Mouse (Mus musculus): ENCODE measurements around the gene Fbxw10. TPM values are rescaled to one million over a fixed set of nuclear protein-coding genes. Genes with fewer than 3 reads are reported as not detected.

Gene Fbxw10
- polyA plus RNA-seq, 1 experiment from 2014 or later: 0.22 TPM

- no peaks in the 10 kb centered on the region for H3K36me3 ChIP-seq
- no peak overlapping the region for H3K4me2 ChIP-seq (replicated peaks)
- 59% methylated on average over 2 of the region's 2 CpGs for WGBS
- H3K27ac ChIP-seq: no peak overlapping the region
- no peaks in the 10 kb centered on the region for H3K9me3 ChIP-seq
- H3K4me1 ChIP-seq (replicated peaks): peaks cover 4% of the 10 kb centered on the region; the same call in 1 of the 2 replicates
- no peak overlapping the region for H3K9ac ChIP-seq (replicated peaks)
- no peaks in the 10 kb centered on the region for H3K27me3 ChIP-seq
- no peak for ATAC-seq
- no peak overlapping the region for H3K4me3 ChIP-seq (replicated peaks)
Measured at GRCm38 (mm10) chr11:62848301-62848700, 1.4 kb downstream of the Fbxw10 start.

GRCm38 (mm10) chr11:62851199-62851598 is 4.3 kb downstream of the Fbxw10 start:
- Histone ChIP-seq H3K27ac (no peak overlapping the region), H3K27me3 (no peaks in the 10 kb centered on the region), H3K9me3 (no peaks in the 10 kb centered on the region), H3K4me1 (replicated peaks) (peaks cover 4% of the 10 kb centered on the region; the same call in 1 of the 2 replicates), H3K4me3 (replicated peaks) (no peak overlapping the region), H3K9ac (replicated peaks) (no peak overlapping the region), H3K36me3 (no peaks in the 10 kb centered on the region), H3K4me2 (replicated peaks) (no peak overlapping the region)
- 58% methylated on average over 1 of the region's 1 CpGs for WGBS
- no peak for ATAC-seq

- H3K27ac ChIP-seq: no peak overlapping the region
- no peak overlapping the region for H3K9ac ChIP-seq (replicated peaks)
- H3K27me3 ChIP-seq: no peaks in the 10 kb centered on the region
- H3K4me3 ChIP-seq (replicated peaks): no peak overlapping the region
- ATAC-seq: no peak
- no peaks in the 10 kb centered on the region for H3K36me3 ChIP-seq
- 92% methylated on average over 6 of the region's 6 CpGs for WGBS
- H3K4me1 ChIP-seq (replicated peaks): no peaks in the 10 kb centered on the region
- no peak overlapping the region for H3K4me2 ChIP-seq (replicated peaks)
- H3K9me3 ChIP-seq: no peaks in the 10 kb centered on the region
Measured at GRCm38 (mm10) chr11:62853334-62853733, 6.5 kb downstream of the Fbxw10 start.

DNA sequence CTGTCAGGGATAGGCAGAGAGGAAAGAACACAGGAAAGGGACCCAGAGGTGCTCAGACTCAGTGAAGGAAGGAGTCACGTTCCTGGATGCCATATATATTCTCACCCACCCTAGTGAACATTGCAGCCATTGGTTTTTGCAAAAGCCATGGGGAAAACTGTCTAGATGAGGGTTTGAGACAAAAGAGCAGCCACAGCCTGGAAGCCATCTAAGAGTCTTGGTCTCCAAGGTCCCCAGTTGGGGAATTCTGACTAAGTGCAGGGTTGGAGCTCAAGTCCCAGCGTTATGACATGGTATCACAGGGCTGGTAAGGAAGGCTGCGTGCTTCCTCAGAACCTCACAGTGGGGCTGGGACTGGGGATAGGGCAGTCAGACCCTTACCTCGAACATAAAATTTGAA is 18.7 kb downstream of the Fbxw10 start:
- WGBS: 80% methylated on average over 4 of the region's 4 CpGs
- Histone ChIP-seq H3K9ac (replicated peaks) (no peak overlapping the region), H3K4me3 (replicated peaks) (no peak overlapping the region), H3K36me3 (no peaks in the 10 kb centered on the region), H3K9me3 (no peaks in the 10 kb centered on the region), H3K4me2 (replicated peaks) (no peak overlapping the region), H3K4me1 (replicated peaks) (no peaks in the 10 kb centered on the region), H3K27ac (no peak overlapping the region), H3K27me3 (no peaks in the 10 kb centered on the region)
- no peak for ATAC-seq

DNA sequence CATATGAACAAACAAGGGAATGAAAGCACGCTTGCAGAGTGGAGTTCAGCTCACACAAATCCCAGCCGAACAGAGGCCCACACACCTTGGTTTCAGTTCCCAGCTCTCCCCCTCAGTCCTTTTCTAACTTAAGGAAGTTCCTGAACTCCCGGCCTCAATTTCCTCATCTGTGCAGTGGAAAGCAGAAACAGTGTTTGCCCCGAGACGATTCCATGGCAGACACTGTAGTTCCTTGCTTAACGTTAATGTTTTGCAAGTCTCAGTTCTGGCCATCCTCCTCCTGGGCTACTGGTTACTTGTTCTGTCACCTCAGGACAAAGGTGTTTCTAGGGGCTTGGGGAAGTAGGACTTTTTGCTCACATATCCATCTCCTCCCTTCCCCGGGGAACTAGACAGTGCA is 19.8 kb downstream of the Fbxw10 start:
- no peak for ATAC-seq
- no peaks in the 10 kb centered on the region for H3K27me3 ChIP-seq
- no peak overlapping the region for H3K4me3 ChIP-seq (replicated peaks)
- no peaks in the 10 kb centered on the region for H3K4me1 ChIP-seq (replicated peaks)
- 85% methylated on average over 7 of the region's 7 CpGs for WGBS
- H3K9me3 ChIP-seq: no peaks in the 10 kb centered on the region
- H3K9ac ChIP-seq (replicated peaks): no peak overlapping the region
- H3K36me3 ChIP-seq: no peaks in the 10 kb centered on the region
- H3K4me2 ChIP-seq (replicated peaks): no peak overlapping the region
- no peak overlapping the region for H3K27ac ChIP-seq

DNA sequence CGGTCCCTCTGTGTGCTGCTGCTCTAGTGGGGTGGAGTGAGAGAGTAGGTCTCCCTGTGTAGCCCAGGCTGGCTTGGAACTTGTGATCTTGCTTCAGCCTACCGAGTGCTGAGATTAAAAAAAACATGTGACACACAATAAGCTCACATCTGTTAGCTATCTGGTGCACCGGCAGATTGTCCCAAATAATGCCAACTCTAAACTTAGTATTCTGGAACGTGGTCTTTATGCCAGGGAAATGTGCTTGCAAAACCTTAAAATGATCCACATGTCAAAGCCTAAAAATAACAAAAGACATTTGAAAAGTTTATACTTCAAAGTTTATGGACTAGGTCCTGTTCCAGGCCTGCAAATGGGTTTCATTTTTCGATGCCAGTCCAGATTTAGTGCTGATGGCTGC is 22.3 kb downstream of the Fbxw10 start:
- 86% methylated on average over 5 of the region's 5 CpGs for WGBS

DNA sequence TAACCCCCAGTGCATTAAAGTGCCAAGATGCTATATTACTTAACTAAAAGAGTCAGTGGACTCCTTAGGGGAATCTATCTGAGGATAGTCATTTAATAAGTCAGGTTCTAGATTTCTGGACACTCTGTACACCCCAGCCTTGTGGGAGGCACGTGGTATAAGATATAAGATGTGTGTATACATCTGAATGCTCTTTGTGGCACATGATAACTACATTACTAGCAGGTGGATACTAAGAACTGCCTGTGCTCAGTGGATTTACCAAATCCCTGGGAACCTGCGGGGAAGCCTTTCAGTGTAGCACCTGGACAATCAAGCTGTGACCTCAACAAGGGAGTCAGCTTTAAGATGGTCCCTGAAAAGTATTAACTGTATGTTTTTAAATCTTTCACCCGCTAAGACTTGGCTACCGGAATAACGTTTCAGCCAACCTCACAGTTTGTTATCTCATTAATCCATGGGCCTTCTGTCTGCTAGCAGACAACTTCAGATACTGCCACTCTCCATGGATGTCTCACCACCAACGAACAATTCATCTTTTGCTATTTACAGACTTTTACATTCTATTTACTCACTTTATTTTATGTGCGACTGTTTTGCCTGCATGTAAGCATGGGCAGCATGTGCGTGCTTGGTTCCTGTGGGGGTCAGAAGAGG is 23.0 kb downstream of the Fbxw10 start:
- Histone ChIP-seq H3K9ac (replicated peaks) (no peak overlapping the region), H3K27ac (no peak overlapping the region), H3K36me3 (no peaks in the 10 kb centered on the region), H3K4me1 (replicated peaks) (no peaks in the 10 kb centered on the region), H3K4me2 (replicated peaks) (no peak overlapping the region), H3K9me3 (no peaks in the 10 kb centered on the region), H3K27me3 (no peaks in the 10 kb centered on the region), H3K4me3 (replicated peaks) (no peak overlapping the region)
- no peak for ATAC-seq
- WGBS: 89% methylated on average over 8 of the region's 8 CpGs

More for the DNA sequence above, 22.3 kb downstream of the Fbxw10 start:
- Histone ChIP-seq H3K27me3 (no peaks in the 10 kb centered on the region), H3K9me3 (no peaks in the 10 kb centered on the region), H3K36me3 (no peaks in the 10 kb centered on the region), H3K4me3 (replicated peaks) (no peak overlapping the region), H3K4me2 (replicated peaks) (no peak overlapping the region), H3K9ac (replicated peaks) (no peak overlapping the region), H3K4me1 (replicated peaks) (no peaks in the 10 kb centered on the region), H3K27ac (no peak overlapping the region)
- no peak for ATAC-seq

DNA sequence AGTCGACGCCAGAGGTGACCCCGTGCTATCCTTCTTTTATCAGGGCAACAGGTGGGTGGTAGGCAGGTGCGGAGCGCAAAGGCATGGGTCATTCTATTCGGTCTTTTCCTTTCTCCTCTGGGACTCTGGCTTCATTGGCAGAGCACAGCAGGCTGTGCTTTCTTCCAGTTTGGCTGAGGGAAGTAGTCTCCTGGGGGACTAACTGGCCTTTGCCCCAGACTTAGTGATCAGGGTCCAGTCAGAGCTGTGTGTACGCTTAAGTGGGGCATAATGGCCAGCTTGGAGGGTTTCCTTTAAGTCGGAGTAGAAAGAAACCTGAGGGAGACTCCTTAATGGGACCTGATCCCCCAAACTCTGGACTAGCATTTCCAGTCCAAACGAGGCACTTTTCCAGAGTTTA is 26.6 kb downstream of the Fbxw10 start:
- H3K36me3 ChIP-seq: no peaks in the 10 kb centered on the region
- no peak overlapping the region for H3K27ac ChIP-seq
- 82% methylated on average over 9 of the region's 9 CpGs for WGBS
- no peak overlapping the region for H3K4me2 ChIP-seq (replicated peaks)
- no peaks in the 10 kb centered on the region for H3K27me3 ChIP-seq
- H3K9ac ChIP-seq (replicated peaks): no peak overlapping the region
- H3K4me3 ChIP-seq (replicated peaks): no peak overlapping the region
- no peaks in the 10 kb centered on the region for H3K9me3 ChIP-seq
- no peaks in the 10 kb centered on the region for H3K4me1 ChIP-seq (replicated peaks)
- ATAC-seq: no peak

GRCm38 (mm10) chr11:62875696-62876095 is 28.8 kb downstream of the Fbxw10 start:
- Histone ChIP-seq H3K4me2 (replicated peaks) (no peak overlapping the region), H3K27me3 (no peaks in the 10 kb centered on the region), H3K9ac (replicated peaks) (no peak overlapping the region), H3K4me3 (replicated peaks) (no peak overlapping the region), H3K27ac (no peak overlapping the region), H3K4me1 (replicated peaks) (peaks cover 6% of the 10 kb centered on the region), H3K9me3 (no peaks in the 10 kb centered on the region), H3K36me3 (no peaks in the 10 kb centered on the region)
- no peak for ATAC-seq
- 78% methylated on average over 1 of the region's 1 CpGs for WGBS

GRCm38 (mm10) chr11:62876445-62876844 is 29.6 kb downstream of the Fbxw10 start:
- ATAC-seq: no peak

DNA sequence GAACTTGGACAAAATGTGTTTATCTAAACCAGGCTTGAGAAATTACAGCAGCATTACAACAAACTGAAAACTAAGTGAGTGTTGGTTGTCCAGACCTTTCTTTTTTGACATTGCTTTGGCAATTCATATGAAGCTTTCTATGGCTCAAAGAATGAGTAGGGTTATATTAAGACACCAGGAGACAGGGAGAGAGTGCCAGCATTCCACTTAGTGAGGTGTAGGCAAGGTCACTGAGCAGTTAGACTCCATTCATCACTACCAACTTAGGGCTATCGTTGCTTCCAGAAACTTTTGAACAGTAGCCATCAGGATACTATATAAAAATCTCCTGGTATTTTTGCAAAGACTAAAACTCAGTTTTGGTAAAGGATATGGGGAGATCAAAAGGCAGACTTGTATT is 30.5 kb downstream of the Fbxw10 start:
- WGBS: 94% methylated on average over 1 of the region's 1 CpGs
- ATAC-seq: no peak

More at GRCm38 (mm10) chr11:62876445-62876844, 29.6 kb downstream of the Fbxw10 start:
- Histone ChIP-seq H3K4me3 (replicated peaks) (no peak overlapping the region), H3K4me2 (replicated peaks) (no peak overlapping the region), H3K9me3 (no peaks in the 10 kb centered on the region), H3K9ac (replicated peaks) (no peak overlapping the region), H3K27ac (no peak overlapping the region), H3K27me3 (no peaks in the 10 kb centered on the region), H3K4me1 (replicated peaks) (peaks cover 6% of the 10 kb centered on the region), H3K36me3 (no peaks in the 10 kb centered on the region)
- WGBS: 89% methylated on average over 4 of the region's 4 CpGs

GRCm38 (mm10) chr11:62878728-62879127 is 31.9 kb downstream of the Fbxw10 start:
- 31% methylated on average over 9 of the region's 9 CpGs for WGBS
- peak; percentile 51 for ATAC-seq
- Histone ChIP-seq H3K36me3 (no peaks in the 10 kb centered on the region), H3K4me2 (replicated peaks) (peak overlapping the region; percentile 60), H3K9me3 (no peaks in the 10 kb centered on the region), H3K4me3 (replicated peaks) (peak overlapping the region; percentile 58), H3K9ac (replicated peaks) (no peak overlapping the region), H3K27ac (no peak overlapping the region), H3K27me3 (no peaks in the 10 kb centered on the region), H3K4me1 (replicated peaks) (peaks cover 6% of the 10 kb centered on the region)

More for the DNA sequence above, 30.5 kb downstream of the Fbxw10 start:
- no peak overlapping the region for H3K4me3 ChIP-seq (replicated peaks)
- H3K9me3 ChIP-seq: no peaks in the 10 kb centered on the region
- H3K27ac ChIP-seq: no peak overlapping the region
- no peak overlapping the region for H3K9ac ChIP-seq (replicated peaks)
- no peaks in the 10 kb centered on the region for H3K27me3 ChIP-seq
- no peaks in the 10 kb centered on the region for H3K36me3 ChIP-seq
- H3K4me1 ChIP-seq (replicated peaks): peaks cover 6% of the 10 kb centered on the region
- no peak overlapping the region for H3K4me2 ChIP-seq (replicated peaks)

Data from midbrain, embryonic 13.5 days (tissue).